Mouse (Mus musculus) erythroblast, embryonic 14.5 days (primary cell): ENCODE measurements around the gene Ostc.

ENCODE experiments used
- GATA1 ChIP-seq: IDR thresholded peaks from 2 replicates; pipeline ENCODE4 v1.6.1; 2012; ENCODE audit warnings: low read length, inconsistent platforms, mixed read lengths
- TAL1 ChIP-seq: IDR thresholded peaks from 3 replicates; pipeline ENCODE4 v1.6.1; 2012; ENCODE audit warnings: low read length, inconsistent platforms, mixed read lengths

DNA sequence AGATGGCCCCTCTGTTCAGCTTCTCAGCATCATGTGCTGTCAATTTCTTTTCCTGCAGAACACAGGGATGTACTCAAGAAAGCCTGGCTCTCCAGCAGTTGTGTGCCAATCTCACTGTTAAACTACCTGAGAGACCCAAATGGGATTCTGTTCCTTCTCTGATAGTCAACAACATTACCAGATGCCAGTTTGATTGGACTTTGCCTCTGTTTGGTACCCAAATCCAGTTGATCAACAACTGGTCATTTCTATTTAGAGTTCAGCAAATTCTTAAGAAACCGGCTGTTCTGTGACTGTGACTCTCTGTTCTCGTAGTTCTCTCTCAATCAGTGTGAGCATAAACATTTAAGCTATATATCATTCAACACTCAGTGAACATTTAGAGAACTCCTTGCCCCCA, 28.0 kb downstream of the Ostc start:
- TF ChIP-seq TAL1 (no peak), GATA1 (no peak)
